Mouse (Mus musculus): ENCODE data around the gene Ggta1. TPM values are rescaled to one million over a fixed set of nuclear protein-coding genes. Genes with fewer than 3 reads are reported as not detected.

Ggta1 gene
- polyA plus RNA-seq, 1 experiment, result 7.1 TPM

- no peak for DNase-seq (ENCODE audit: low read depth)
- TF ChIP-seq CTCF (IDR thresholded peaks at IDR 0.05; ENCODE audit: borderline replicate concordance, extremely low read depth, insufficient read depth, insufficient read length) (no peak), POLR2A (IDR thresholded peaks at IDR 0.05; ENCODE audit: borderline replicate concordance, extremely low read depth, insufficient read depth, insufficient read length, poor library complexity, severe bottlenecking) (no peak)
Measured at GRCm38 (mm10) chr2:35469266-35469665, 6.2 kb upstream of the Ggta1 start.

- DNase-seq (ENCODE audit: low read depth), result no peak
- TF ChIP-seq POLR2A (IDR thresholded peaks at IDR 0.05; ENCODE audit: borderline replicate concordance, extremely low read depth, insufficient read depth, insufficient read length, poor library complexity, severe bottlenecking) (no peak), CTCF (IDR thresholded peaks at IDR 0.05; ENCODE audit: borderline replicate concordance, extremely low read depth, insufficient read depth, insufficient read length) (no peak)
Measured at GRCm38 (mm10) chr2:35468276-35468675, 5.2 kb upstream of the Ggta1 start.

DNA sequence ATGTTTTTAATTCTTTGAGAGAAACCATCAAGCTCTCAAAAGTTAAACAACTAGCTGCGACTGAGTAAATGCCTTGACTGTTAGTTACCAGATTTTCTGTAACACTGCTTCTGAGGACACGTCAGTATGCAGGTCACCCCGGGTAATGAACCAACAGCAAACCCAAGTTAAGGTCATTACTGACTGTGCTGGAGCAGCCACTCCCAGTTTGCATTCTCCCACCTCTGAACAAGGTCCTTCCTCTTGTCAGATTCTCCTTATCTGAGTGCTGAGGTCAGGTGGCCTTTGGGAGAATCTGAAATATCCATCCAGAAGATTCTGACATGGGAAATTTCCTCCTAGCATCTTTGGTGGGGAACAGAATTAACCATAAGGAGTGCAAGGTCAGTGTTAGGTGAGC is 4.8 kb upstream of the Ggta1 start:
- no peak for DNase-seq (ENCODE audit: low read depth)
- TF ChIP-seq CTCF (IDR thresholded peaks at IDR 0.05; ENCODE audit: borderline replicate concordance, extremely low read depth, insufficient read depth, insufficient read length), result no peak

GRCm38 (mm10) chr2:35465677-35466076 is 2.6 kb upstream of the Ggta1 start:
- no peak for DNase-seq (ENCODE audit: low read depth)
- no peak for TF ChIP-seq POLR2A (IDR thresholded peaks at IDR 0.05; ENCODE audit: borderline replicate concordance, extremely low read depth, insufficient read depth, insufficient read length, poor library complexity, severe bottlenecking)
- no peak for TF ChIP-seq CTCF (IDR thresholded peaks at IDR 0.05; ENCODE audit: borderline replicate concordance, extremely low read depth, insufficient read depth, insufficient read length)

- TF ChIP-seq CTCF (IDR thresholded peaks at IDR 0.05; ENCODE audit: borderline replicate concordance, extremely low read depth, insufficient read depth, insufficient read length) (no peak), POLR2A (IDR thresholded peaks at IDR 0.05; ENCODE audit: borderline replicate concordance, extremely low read depth, insufficient read depth, insufficient read length, poor library complexity, severe bottlenecking) (no peak)
- DNase-seq (ENCODE audit: low read depth), result no peak
Measured at GRCm38 (mm10) chr2:35464548-35464947, 1.5 kb upstream of the Ggta1 start.

- no peak for DNase-seq (ENCODE audit: low read depth)
- TF ChIP-seq POLR2A (IDR thresholded peaks at IDR 0.05; ENCODE audit: borderline replicate concordance, extremely low read depth, insufficient read depth, insufficient read length, poor library complexity, severe bottlenecking) (no peak), CTCF (IDR thresholded peaks at IDR 0.05; ENCODE audit: borderline replicate concordance, extremely low read depth, insufficient read depth, insufficient read length) (no peak)
Measured at GRCm38 (mm10) chr2:35464089-35464534, 1.1 kb upstream of the Ggta1 start.

DNA sequence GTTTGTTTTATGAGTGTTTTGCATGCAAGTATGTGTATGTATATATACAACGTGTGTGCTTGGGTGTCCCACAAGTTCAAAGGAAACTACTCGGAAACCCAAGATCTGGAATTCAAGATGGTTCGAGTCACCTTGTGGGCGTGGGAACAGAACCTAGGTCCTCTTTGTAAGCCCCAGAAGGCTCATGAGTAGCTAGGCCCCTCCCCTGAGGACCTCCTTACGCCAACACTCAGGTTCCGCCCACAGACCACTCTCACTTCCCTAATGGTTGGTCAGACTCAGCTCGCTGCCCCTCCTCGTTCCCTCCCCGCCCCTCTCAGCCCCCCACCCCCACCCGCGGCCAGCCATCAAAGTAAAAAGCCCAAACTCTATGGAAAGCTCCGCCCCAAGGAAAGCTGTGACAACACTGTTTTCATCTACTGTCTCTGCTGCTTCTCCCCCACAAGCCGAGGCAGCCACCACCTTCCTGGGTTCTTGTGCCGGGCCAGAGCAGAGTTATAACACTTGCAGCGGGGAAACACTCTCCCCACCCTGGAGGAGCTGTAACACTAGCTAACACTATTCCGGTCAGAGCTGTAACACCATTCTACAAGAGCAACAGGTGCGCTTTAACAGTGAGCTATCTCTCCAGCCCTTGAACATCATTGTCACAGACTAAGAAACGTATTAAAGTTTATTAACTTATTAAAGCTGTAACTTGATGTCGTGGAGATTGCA is 499 bp upstream of the Ggta1 start:
- peak; percentile 79 for DNase-seq (ENCODE audit: low read depth)
- TF ChIP-seq POLR2A (IDR thresholded peaks at IDR 0.05; ENCODE audit: borderline replicate concordance, extremely low read depth, insufficient read depth, insufficient read length, poor library complexity, severe bottlenecking) (no peak), CTCF (IDR thresholded peaks at IDR 0.05; ENCODE audit: borderline replicate concordance, extremely low read depth, insufficient read depth, insufficient read length) (no peak)

- DNase-seq (ENCODE audit: low read depth), result peak; percentile 41
- TF ChIP-seq CTCF (IDR thresholded peaks at IDR 0.05; ENCODE audit: borderline replicate concordance, extremely low read depth, insufficient read depth, insufficient read length) (no peak), POLR2A (IDR thresholded peaks at IDR 0.05; ENCODE audit: borderline replicate concordance, extremely low read depth, insufficient read depth, insufficient read length, poor library complexity, severe bottlenecking) (no peak)
Measured at GRCm38 (mm10) chr2:35461971-35462787, 852 bp downstream of the Ggta1 start.

DNA sequence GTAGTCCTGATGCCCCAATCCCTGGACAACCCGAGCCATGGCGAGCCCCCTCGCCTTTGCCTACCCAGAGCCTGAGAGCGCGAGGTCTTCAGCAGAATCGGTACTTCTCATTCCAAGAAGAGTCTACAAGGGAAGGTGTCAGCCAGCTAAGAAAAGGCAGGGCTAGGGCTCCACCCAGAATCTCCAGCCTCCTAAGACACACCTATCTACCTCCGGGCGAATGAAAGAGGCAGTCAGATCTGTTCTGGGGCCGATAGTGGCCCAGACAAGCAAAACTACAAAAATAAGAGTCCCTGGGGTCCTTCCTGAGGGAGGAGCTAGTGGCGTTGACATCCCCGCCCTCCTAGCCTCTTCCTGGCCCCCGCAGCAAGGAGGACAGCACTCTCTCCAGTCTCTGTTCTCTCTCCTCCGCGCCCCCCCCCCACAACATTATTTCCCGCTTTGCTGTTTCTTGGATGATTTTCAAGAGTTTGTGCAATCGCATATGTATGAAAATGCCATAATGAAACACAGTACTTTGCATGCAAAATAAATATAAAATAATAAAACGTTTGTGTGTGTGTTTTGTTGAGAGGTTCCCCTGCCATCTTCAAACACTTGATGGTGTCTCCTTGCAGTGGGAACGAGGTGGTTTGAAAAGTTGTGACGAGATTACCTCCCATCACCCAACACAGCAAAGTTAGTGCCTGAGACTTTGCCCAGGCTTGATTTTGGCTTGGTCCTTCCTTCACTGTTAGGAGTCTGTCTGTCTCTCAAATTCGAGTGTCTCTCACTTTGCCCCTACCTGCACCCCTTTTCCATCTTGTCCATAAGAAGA is 1.7 kb downstream of the Ggta1 start:
- TF ChIP-seq POLR2A (IDR thresholded peaks at IDR 0.05; ENCODE audit: borderline replicate concordance, extremely low read depth, insufficient read depth, insufficient read length, poor library complexity, severe bottlenecking) (no peak), CTCF (IDR thresholded peaks at IDR 0.05; ENCODE audit: borderline replicate concordance, extremely low read depth, insufficient read depth, insufficient read length) (no peak)

GRCm38 (mm10) chr2:35460378-35460880 is 2.6 kb downstream of the Ggta1 start:
- DNase-seq (ENCODE audit: low read depth), result no peak
- no peak for TF ChIP-seq POLR2A (IDR thresholded peaks at IDR 0.05; ENCODE audit: borderline replicate concordance, extremely low read depth, insufficient read depth, insufficient read length, poor library complexity, severe bottlenecking)
- TF ChIP-seq CTCF (IDR thresholded peaks at IDR 0.05; ENCODE audit: borderline replicate concordance, extremely low read depth, insufficient read depth, insufficient read length), result no peak

More for the DNA sequence above, 1.7 kb downstream of the Ggta1 start:
- peak; percentile 34 for DNase-seq (ENCODE audit: low read depth)

DNA sequence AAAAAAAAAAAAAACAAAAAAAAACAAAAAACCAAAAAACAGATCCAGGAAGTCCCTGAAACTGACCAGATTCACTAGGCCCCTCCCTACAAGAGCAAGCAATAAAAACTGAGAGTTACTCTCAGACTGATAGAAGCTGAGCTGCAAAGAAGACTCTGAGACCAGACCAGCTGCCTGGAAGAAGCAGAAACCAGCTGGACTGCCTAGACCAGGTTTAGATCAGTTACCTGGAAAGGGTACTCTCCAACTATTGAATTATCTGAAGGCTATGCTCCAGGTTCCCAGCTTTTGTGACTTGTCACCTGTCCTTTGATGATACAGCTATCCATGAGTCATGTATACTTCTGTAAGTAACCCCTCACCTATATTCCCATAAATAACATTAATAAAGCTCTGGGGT is 3.7 kb downstream of the Ggta1 start:
- no peak for TF ChIP-seq POLR2A (IDR thresholded peaks at IDR 0.05; ENCODE audit: borderline replicate concordance, extremely low read depth, insufficient read depth, insufficient read length, poor library complexity, severe bottlenecking)
- no peak for TF ChIP-seq CTCF (IDR thresholded peaks at IDR 0.05; ENCODE audit: borderline replicate concordance, extremely low read depth, insufficient read depth, insufficient read length)

More for the DNA sequence above, 3.7 kb downstream of the Ggta1 start:
- no peak for DNase-seq (ENCODE audit: low read depth)

All from brain, embryonic 14.5 days (tissue).